Mouse (Mus musculus) frontal cortex, adult 2 months (tissue): ENCODE results near the gene Pnmal1. TPM values are rescaled to one million over a fixed set of nuclear protein-coding genes. Genes with fewer than 3 reads are reported as not detected.

Experiments used
- DNase-seq, 2 experiments: peaks; one replicate each; pipeline ENCODE4 v3.0.0; 2022; ENCODE audit warnings: low spot score in 1 of 2; ENCODE audit errors: extremely low spot score in 1 of 2
- polyA plus RNA-seq: library from polyadenylated mRNA; depleted of rRNA; stranded (reverse); fragments of >200 nt; gene quantifications from 2 replicates; pipeline ENCODE4 v1.2.3, GENCODE M21; 2012; rRNA removed

Gene Pnmal1
- polyA plus RNA-seq, 1 experiment: 73.0 TPM

GRCm38 (mm10) chr7:16992451-16992807 lies 33.0 kb downstream of the Pnmal1 start, which contains the start of gene Ccdc8:
Ccdc8 (plus strand) TSS chr7:16992708.
- no peak for DNase-seq

- DNase-seq: no peak
Observed at GRCm38 (mm10) chr7:16993651-16994399, 34.3 kb downstream of the Pnmal1 start.

- no peak for DNase-seq
Observed at GRCm38 (mm10) chr7:16994400-16994799, 34.9 kb downstream of the Pnmal1 start.

- no peak for DNase-seq
Observed at GRCm38 (mm10) chr7:16995345-16995744, 35.9 kb downstream of the Pnmal1 start.

- no peak for DNase-seq
Observed at GRCm38 (mm10) chr7:16999233-16999632, 39.8 kb downstream of the Pnmal1 start.

- peak; percentile 60 to 94 for DNase-seq
Observed at GRCm38 (mm10) chr7:16999650-17000049, 40.2 kb downstream of the Pnmal1 start.

- DNase-seq: peak; percentile 64 to 91
Observed at GRCm38 (mm10) chr7:17002375-17003195, 43.1 kb downstream of the Pnmal1 start.

- no peak for DNase-seq
Observed at GRCm38 (mm10) chr7:17003230-17003960, 43.9 kb downstream of the Pnmal1 start.

GRCm38 (mm10) chr7:17004716-17005115 lies 45.2 kb downstream of the Pnmal1 start:
- DNase-seq: no peak

GRCm38 (mm10) chr7:17007300-17007699 lies 47.8 kb downstream of the Pnmal1 start:
- DNase-seq: no peak

- no peak for DNase-seq
Observed at GRCm38 (mm10) chr7:17009326-17010009, 50.0 kb downstream of the Pnmal1 start.

GRCm38 (mm10) chr7:17010010-17010347 lies 50.5 kb downstream of the Pnmal1 start:
- no peak for DNase-seq

GRCm38 (mm10) chr7:17011909-17012590 lies 52.6 kb downstream of the Pnmal1 start:
- no peak for DNase-seq

Other genes starting within 250 kb of the Pnmal1 start
- gene Ceacam9, start 237.8 kb upstream of the Pnmal1 start, polyA plus RNA-seq: 0.24 and 0.55 TPM in 2 replicates
- gene Ap2s1, start 221.3 kb upstream of the Pnmal1 start, polyA plus RNA-seq: 537 and 586 TPM in 2 replicates
- 12.6 and 13.4 TPM in 2 replicates for gene Slc1a5, start 178.3 kb upstream of the Pnmal1 start, polyA plus RNA-seq
- gene Strn4, start 143.8 kb upstream of the Pnmal1 start, polyA plus RNA-seq: 262 TPM in 2 replicates
- 38.2 and 40.3 TPM in 2 replicates for gene Fkrp, start 142.9 kb upstream of the Pnmal1 start, polyA plus RNA-seq
- 6.4 and 6.7 TPM in 2 replicates for gene Prkd2, start 116.8 kb upstream of the Pnmal1 start, polyA plus RNA-seq
- gene Dact3, start 84.4 kb upstream of the Pnmal1 start, polyA plus RNA-seq: 151 and 154 TPM in 2 replicates
- gene Gng8, start 67.9 kb upstream of the Pnmal1 start, polyA plus RNA-seq: 5.9 and 7.6 TPM in 2 replicates
- 0.20 and 0.25 TPM in 2 replicates for gene Ptgir, start 53.2 kb upstream of the Pnmal1 start, polyA plus RNA-seq
- gene Calm3, start 35.6 kb upstream of the Pnmal1 start, polyA plus RNA-seq: 1,679 and 1,948 TPM in 2 replicates
- gene Pnmal2, start 15.0 kb upstream of the Pnmal1 start, polyA plus RNA-seq: 132 and 134 TPM in 2 replicates
- gene Gm42372, start 23.4 kb downstream of the Pnmal1 start, polyA plus RNA-seq: 58.7 and 72.7 TPM in 2 replicates
- gene Ccdc8, start 33.0 kb downstream of the Pnmal1 start, polyA plus RNA-seq: 2.1 and 2.6 TPM in 2 replicates
- 236 and 239 TPM in 2 replicates for gene Ppp5c, start 68.2 kb downstream of the Pnmal1 start, polyA plus RNA-seq
- 2.6 and 3.4 TPM in 2 replicates for gene Hif3a, start 102.7 kb downstream of the Pnmal1 start, polyA plus RNA-seq
- gene Psg16, start 114.4 kb downstream of the Pnmal1 start, polyA plus RNA-seq: 2.9 and 3.2 TPM in 2 replicates
- gene Ceacam3, start 190.6 kb downstream of the Pnmal1 start, polyA plus RNA-seq: 0.46 and 0.53 TPM in 2 replicates
- gene Psg29, start 243.8 kb downstream of the Pnmal1 start, polyA plus RNA-seq: 0.42 and 0.76 TPM in 2 replicates